Mouse (Mus musculus) MEL (cell line): Measurements from ENCODE around the gene Iqsec1. TPM values are rescaled to one million over a fixed set of nuclear protein-coding genes. Genes with fewer than 3 reads are reported as not detected.

Source experiments
- DNase-seq: peaks from one replicate; pipeline ENCODE4 v3.0.0; 2011; ENCODE audit warnings: low read depth, low spot score
- H3K27ac ChIP-seq: 2 replicates; pipeline ENCODE4 v1.5.1; 2012; ENCODE audit warnings: low read depth, mild to moderate bottlenecking, control low read depth, low read length, moderate library complexity; ENCODE audit not compliant: control insufficient read depth
- H3K27me3 ChIP-seq, 2 experiments: fragments of 150-350 bp in 1 of 2; sonication (generic) in 1 of 2; 2 replicates each; pipeline ENCODE4 v1.6.1; 2012; ENCODE audit warnings: low read length in 2 of 2, mild to moderate bottlenecking in 2 of 2, improper control_type of control experiment in 1 of 2, moderate library complexity in 1 of 2; ENCODE audit not compliant: insufficient read depth in 2 of 2, control insufficient read depth in 1 of 2
- H3K36me3 ChIP-seq, 2 experiments: 2 replicates each; pipeline ENCODE4 v1.6.1; 2012 to 2014; ENCODE audit warnings: low read length in 2 of 2, improper control_type of control experiment in 1 of 2, inconsistent platforms in 1 of 2, mild to moderate bottlenecking in 1 of 2; ENCODE audit not compliant: insufficient read depth in 2 of 2, control insufficient read depth in 1 of 2
- H3K4me1 ChIP-seq, 2 experiments: fragments of 150-350 bp in 1 of 2; sonication (generic) in 1 of 2; 2 replicates each; pipeline ENCODE4 v1.6.1; 2012; ENCODE audit warnings: low read length in 2 of 2, improper control_type of control experiment in 1 of 2, mild to moderate bottlenecking in 1 of 2; ENCODE audit not compliant: insufficient read depth in 2 of 2, control insufficient read depth in 1 of 2
- H3K4me3 ChIP-seq, 2 experiments: fragments of 150-350 bp in 1 of 2; sonication (generic) in 1 of 2; 2 replicates each; pipeline ENCODE4 v1.5.1; 2012; ENCODE audit warnings: low read depth in 2 of 2, low read length in 2 of 2, mild to moderate bottlenecking in 2 of 2, moderate library complexity in 2 of 2, control low read depth in 1 of 2, improper control_type of control experiment in 1 of 2; ENCODE audit not compliant: control insufficient read depth in 1 of 2, insufficient read depth in 1 of 2
- H3K79me2 ChIP-seq: 2 replicates; pipeline ENCODE4 v1.6.1; 2012; ENCODE audit warnings: mild to moderate bottlenecking, low read length, moderate library complexity; ENCODE audit not compliant: control insufficient read depth, poor library complexity, insufficient read depth
- H3K9ac ChIP-seq: 2 replicates; pipeline ENCODE4 v1.6.1; 2012; ENCODE audit warnings: low read depth, mild to moderate bottlenecking, control low read depth, low read length, moderate library complexity; ENCODE audit not compliant: control insufficient read depth, poor library complexity, severe bottlenecking
- H3K9me3 ChIP-seq: fragments of 150-350 bp; sonication (generic); replicated peaks from 2 replicates; pipeline ENCODE4 v1.6.1; 2012; ENCODE audit warnings: mild to moderate bottlenecking, low read length, improper control_type of control experiment, moderate library complexity; ENCODE audit not compliant: insufficient read depth
- BHLHE40 ChIP-seq: IDR thresholded peaks from 2 replicates; pipeline ENCODE4 v1.6.1; 2012; ENCODE audit warnings: low read depth, mild to moderate bottlenecking, inconsistent platforms, low read length, improper control_type of control experiment, borderline replicate concordance
- CHD1 ChIP-seq: IDR thresholded peaks from 2 replicates; pipeline ENCODE4 v1.6.1; 2012; ENCODE audit warnings: low read depth, mild to moderate bottlenecking, inconsistent platforms, low read length, improper control_type of control experiment
- CHD2 ChIP-seq: IDR thresholded peaks from 2 replicates; pipeline ENCODE4 v1.6.1; 2011; ENCODE audit warnings: low read length, improper control_type of control experiment
- CTCF ChIP-seq, 3 experiments: IDR thresholded peaks in 2 of 3; conservative IDR thresholded peaks in 1 of 3; 2 replicates each; pipeline ENCODE4 v1.5.1; 2011 to 2012; ENCODE audit warnings: low read length in 3 of 3, low read depth in 2 of 3, mild to moderate bottlenecking in 2 of 3, improper control_type of control experiment in 1 of 3, inconsistent platforms in 1 of 3, mixed read lengths in 1 of 3, moderate library complexity in 1 of 3; ENCODE audit not compliant: control insufficient read depth in 1 of 3, insufficient read depth in 1 of 3, poor library complexity in 1 of 3, severe bottlenecking in 1 of 3
- E2F4 ChIP-seq: IDR thresholded peaks from 2 replicates; pipeline ENCODE4 v1.6.1; 2011; ENCODE audit warnings: low read depth, low read length, improper control_type of control experiment, borderline replicate concordance
- EP300 ChIP-seq, 2 experiments: IDR thresholded peaks; 2 replicates each; pipeline ENCODE4 v1.6.1; 2011; ENCODE audit warnings: improper control_type of control experiment in 2 of 2, low read length in 2 of 2, low read depth in 1 of 2, mild to moderate bottlenecking in 1 of 2
- GABPA ChIP-seq: IDR thresholded peaks from 2 replicates; pipeline ENCODE4 v1.6.1; 2012; ENCODE audit warnings: low read depth, mild to moderate bottlenecking, inconsistent platforms, low read length, improper control_type of control experiment, moderate library complexity
- GATA1 ChIP-seq: IDR thresholded peaks from 2 replicates; pipeline ENCODE4 v1.6.1; 2011; ENCODE audit warnings: low read depth, low read length, improper control_type of control experiment
- MAFK ChIP-seq: IDR thresholded peaks from 2 replicates; pipeline ENCODE4 v1.6.1; 2011; ENCODE audit warnings: low read depth, mild to moderate bottlenecking, low read length, improper control_type of control experiment, borderline replicate concordance
- MAX ChIP-seq: IDR thresholded peaks from 2 replicates; pipeline ENCODE4 v1.6.1; 2011; ENCODE audit warnings: low read length, improper control_type of control experiment
- MAZ ChIP-seq: IDR thresholded peaks from 2 replicates; pipeline ENCODE4 v1.6.1; 2012; ENCODE audit warnings: low read depth, mild to moderate bottlenecking, inconsistent platforms, low read length, improper control_type of control experiment
- MYC ChIP-seq: IDR thresholded peaks from 2 replicates; pipeline ENCODE4 v1.6.1; 2011; ENCODE audit warnings: low read depth, mild to moderate bottlenecking, low read length, improper control_type of control experiment, moderate library complexity
- NRF1 ChIP-seq: IDR thresholded peaks from 2 replicates; pipeline ENCODE4 v1.6.1; 2014; ENCODE audit warnings: low read depth, mild to moderate bottlenecking, inconsistent platforms, low read length, improper control_type of control experiment, moderate library complexity; ENCODE audit not compliant: poor library complexity, insufficient read depth, severe bottlenecking
- RCOR1 ChIP-seq: IDR thresholded peaks from 2 replicates; pipeline ENCODE4 v1.6.1; 2012; ENCODE audit warnings: low read depth, mild to moderate bottlenecking, inconsistent platforms, low read length, improper control_type of control experiment
- SIN3A ChIP-seq: IDR thresholded peaks from 2 replicates; pipeline ENCODE4 v1.6.1; 2012; ENCODE audit warnings: low read length, improper control_type of control experiment, inconsistent platforms
- SMC3 ChIP-seq: IDR thresholded peaks from 2 replicates; pipeline ENCODE4 v1.6.1; 2011; ENCODE audit warnings: low read depth, low read length, improper control_type of control experiment
- USF1 ChIP-seq: IDR thresholded peaks from 2 replicates; pipeline ENCODE4 v1.6.1; 2014; ENCODE audit warnings: low read depth, mild to moderate bottlenecking, inconsistent platforms, low read length, improper control_type of control experiment, moderate library complexity
- ZC3H11A ChIP-seq: IDR thresholded peaks from 2 replicates; pipeline ENCODE4 v1.6.1; 2012; ENCODE audit warnings: low read depth, mild to moderate bottlenecking, inconsistent platforms, low read length, improper control_type of control experiment
- ZNF384 ChIP-seq: IDR thresholded peaks from 2 replicates; pipeline ENCODE4 v1.6.1; 2012; ENCODE audit warnings: low read depth, mild to moderate bottlenecking, inconsistent platforms, low read length, improper control_type of control experiment
- polyA plus RNA-seq, 2 experiments: library from polyadenylated mRNA; stranded (reverse) in 1 of 2; unstranded in 1 of 2; fragments of >175 nt in 1 of 2; fragments of >200 nt in 1 of 2; gene quantifications; 2 replicates each; pipeline versions ENCODE4 v1.2.1 to v1.2.4; 2012; ENCODE audit warnings: low replicate concordance in 2 of 2, low read depth in 1 of 2; ENCODE audit not compliant: insufficient read length in 2 of 2, insufficient read depth in 1 of 2, missing spikeins in 1 of 2
- total RNA-seq: library from RNA; depleted of rRNA; stranded (reverse); fragments of 300-350 nt; gene quantifications from 2 replicates; pipeline ENCODE4 v1.2.3, GENCODE M21; 2012

Iqsec1 gene
- total and polyA plus RNA-seq, 3 experiments: 14.8 to 73.4 (median 30.8) TPM

DNA sequence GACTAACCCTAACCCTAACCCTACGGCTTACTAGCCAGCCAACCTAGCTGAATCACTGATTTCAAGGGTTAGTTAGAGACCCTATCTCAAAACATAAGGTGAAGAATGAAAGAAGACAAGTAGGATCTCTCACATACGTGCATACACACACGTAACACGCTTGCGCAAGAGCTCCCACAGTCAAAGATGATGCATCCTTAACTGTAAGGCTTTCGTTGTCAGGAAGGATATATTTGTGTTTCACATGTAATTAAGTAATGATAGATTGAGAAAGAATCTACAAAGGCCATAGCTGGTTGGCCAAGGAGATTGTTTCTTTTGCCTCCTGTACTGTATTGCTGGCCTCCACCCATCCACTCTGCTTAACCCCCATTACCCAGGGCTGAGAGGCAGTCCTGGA, 300.5 kb downstream of the Iqsec1 start:
- TF ChIP-seq SIN3A: no peak
- TF ChIP-seq EP300 (IDR thresholded peaks at IDR 0.05; ENCODE audit: low read depth in 1 of 2, low read length in 2 of 2): no peak
- TF ChIP-seq MYC: no peak
- TF ChIP-seq GATA1: no peak
- Histone ChIP-seq H3K4me1 (no peaks in the 10 kb centered on the region), H3K36me3 (peaks cover 0 to 3% of the 10 kb centered on the region in 2 experiments; a peak in 2 of 4 replicates), H3K27me3 (no peaks in the 10 kb centered on the region), H3K27ac (no peak overlapping the region), H3K4me3 (no peak overlapping the region), H3K9ac (no peak overlapping the region), H3K79me2 (no peaks in the 10 kb centered on the region), H3K9me3 (no peaks in the 10 kb centered on the region)
- DNase-seq: no peak

DNA sequence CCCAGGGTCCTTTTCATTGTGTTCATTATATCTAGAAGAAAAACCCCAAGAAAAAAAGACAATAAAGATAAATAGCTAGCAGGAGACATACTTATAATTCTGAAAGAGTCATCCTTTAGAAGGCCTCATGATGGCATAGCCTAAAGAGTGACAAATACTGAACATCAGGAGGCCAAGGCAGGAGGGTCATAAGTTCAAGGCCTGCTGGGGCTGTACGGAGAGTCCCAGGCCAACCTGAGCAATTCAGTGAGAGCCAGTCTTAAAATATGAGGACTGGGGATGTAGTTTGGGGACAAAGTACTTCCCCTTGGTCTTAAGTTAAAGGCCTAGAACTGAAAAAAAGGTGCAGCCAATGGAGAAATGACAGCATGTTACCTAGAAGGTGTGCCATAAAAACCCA, 301.7 kb downstream of the Iqsec1 start:
- H3K4me1 ChIP-seq: no peaks in the 10 kb centered on the region

DNA sequence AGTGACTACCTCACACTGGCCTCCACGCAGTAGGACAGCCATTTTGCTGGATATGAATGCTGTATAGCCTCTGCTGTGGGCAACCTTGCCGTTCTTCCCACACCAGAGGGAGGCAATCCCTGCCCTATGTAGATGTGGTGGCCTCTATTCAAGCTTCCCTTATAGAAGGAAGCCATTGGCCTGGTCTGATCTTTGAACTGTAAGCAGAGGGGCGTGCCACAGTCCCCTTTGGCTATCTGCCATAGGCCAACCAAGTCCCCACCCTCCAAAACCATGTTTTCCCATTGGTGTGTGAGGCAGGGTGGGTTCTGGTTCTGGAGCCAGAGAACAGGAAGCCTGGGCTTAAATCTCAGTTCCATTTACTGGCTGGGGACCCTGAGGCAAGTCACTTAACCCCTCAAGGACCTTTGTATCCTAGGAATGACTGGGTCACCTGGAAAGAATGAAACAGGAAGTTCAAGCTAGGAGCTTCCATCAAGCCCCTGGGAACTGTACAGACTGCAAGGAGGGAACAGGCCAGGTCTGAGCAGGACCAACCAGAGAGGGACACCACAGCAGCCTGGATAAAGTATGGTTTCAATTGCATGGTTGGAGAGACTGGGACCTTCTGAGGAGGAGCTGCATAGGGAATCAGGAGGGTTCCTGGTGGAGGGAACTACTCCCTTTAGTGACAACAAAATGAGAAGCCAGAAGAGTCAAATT, 304.5 kb downstream of the Iqsec1 start:
- Histone ChIP-seq H3K27me3 (no peaks in the 10 kb centered on the region), H3K79me2 (no peaks in the 10 kb centered on the region), H3K9ac (no peak overlapping the region), H3K4me3 (no peak overlapping the region), H3K9me3 (no peaks in the 10 kb centered on the region), H3K4me1 (peaks cover 0 to 6% of the 10 kb centered on the region in 2 experiments; a peak in 1 of 4 replicates), H3K36me3 (peaks cover 0 to 5% of the 10 kb centered on the region in 2 experiments; a peak in 2 of 4 replicates), H3K27ac (no peak overlapping the region)
- TF ChIP-seq MAFK: no peak
- TF ChIP-seq ZNF384: peak; percentile 51; the same call in 1 of the 2 replicates
- peak; percentile 39 for DNase-seq

More for the DNA sequence above, 301.7 kb downstream of the Iqsec1 start:
- TF ChIP-seq CHD2 (no peak), E2F4 (no peak), USF1 (no peak), SMC3 (no peak), ZC3H11A (no peak), CTCF (IDR thresholded peaks at IDR 0.05 in 2 of 3, conservative IDR thresholded peaks at IDR 0.05 in 1 of 3; ENCODE audit: control insufficient read depth in 1 of 3, insufficient read depth in 1 of 3, low read depth in 2 of 3, low read length in 3 of 3, poor library complexity in 1 of 3, severe bottlenecking in 1 of 3) (no peak), ZNF384 (no peak), GABPA (no peak), MAZ (no peak), CHD1 (no peak), BHLHE40 (no peak), RCOR1 (no peak), NRF1 (no peak), MAX (no peak)
- TF ChIP-seq, all 39 proteins: peak for 0
- H3K36me3 ChIP-seq: peaks cover 0 to 3% of the 10 kb centered on the region in 2 experiments; a peak in 2 of 4 replicates
- no peak for DNase-seq
- no peaks in the 10 kb centered on the region for H3K9me3 ChIP-seq
- H3K27me3 ChIP-seq: no peaks in the 10 kb centered on the region
- H3K4me3 ChIP-seq: no peak overlapping the region
- no peak overlapping the region for H3K9ac ChIP-seq
- H3K79me2 ChIP-seq: no peaks in the 10 kb centered on the region
- no peak overlapping the region for H3K27ac ChIP-seq
